Comparison of ENCODE assay signal across 20 mouse cellular contexts in the genomic region with DNA sequence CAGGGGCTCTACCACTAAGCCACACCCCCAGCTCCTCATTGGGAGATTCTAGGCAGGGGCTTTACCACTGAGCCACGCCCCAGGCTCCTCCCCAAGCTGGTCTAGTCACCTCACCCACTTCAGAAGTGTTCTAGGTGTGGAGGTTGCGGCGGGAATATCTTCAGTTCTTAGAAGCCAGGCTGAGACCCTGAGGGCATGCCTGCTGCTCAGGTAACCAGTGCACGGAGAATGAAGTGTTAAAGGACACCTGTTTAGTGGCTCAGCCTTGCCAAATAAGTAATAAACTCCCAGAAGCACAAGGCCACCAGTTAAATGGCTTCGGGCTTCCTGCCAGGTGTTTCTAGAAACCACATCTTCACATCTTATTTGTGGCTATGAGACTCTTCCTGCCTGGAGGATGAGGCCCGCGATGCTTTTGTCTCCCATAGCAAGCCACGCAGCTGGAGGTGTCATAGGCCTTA. TPM values are rescaled to one million over a fixed set of nuclear protein-coding genes. Genes with fewer than 3 reads are reported as not detected.
A peak's percentile ranks its signal among the peaks of the same experiment; 100 is the strongest.
DNase-seq lines count a peak whose midpoint lies in the region; ATAC-seq and TF ChIP-seq lines count a peak whose summit lies in the region.
"Had no signal": no experiment of that assay in that cellular context is flagged by ENCODE, and none has a peak within 500 bp of the region (broad histone marks: within the 10 kb centered on the region; RNA-seq: fewer than 3 reads in every experiment).

No protein-coding gene starts in this region.

- no peak for ATAC-seq in heart, embryonic 15.5 days (replicated peaks; ENCODE audit: insufficient number of reproducible peaks, insufficient read depth, low FRiP score, low read depth)
- peak; percentile 12 for ATAC-seq in granulocyte monocyte progenitor cell, adult 5-6 weeks (replicated peaks; ENCODE audit: poor library complexity, severe bottlenecking)
- no peak for ATAC-seq in intestine, embryonic 16.5 days
- ATAC-seq: hindbrain, postnatal 0 days had no signal

- no peaks in the 10 kb centered on the region for H3K79me2 ChIP-seq in heart, adult 2 months (replicated peaks; ENCODE audit: control insufficient read depth, insufficient read depth, low read length)

- H3K9ac ChIP-seq in heart, embryonic 15.5 days, result no peak overlapping the region
- H3K9ac ChIP-seq in heart, adult 2 months (ENCODE audit: low read depth, low read length), result no peak overlapping the region
- H3K9ac ChIP-seq in intestine, embryonic 16.5 days (ENCODE audit: low read depth, low read length), result no peak overlapping the region
- H3K9ac ChIP-seq: limb, embryonic 13.5 days; lung, embryonic 14.5 days; midbrain, embryonic 12.5 days; neural tube, embryonic 12.5 days; stomach, embryonic 15.5 days had no signal

- no peak overlapping the region for H3K4me2 ChIP-seq in heart, embryonic 15.5 days
- no peak overlapping the region for H3K4me2 ChIP-seq in intestine, embryonic 16.5 days (ENCODE audit: low read depth, low read length)
- H3K4me2 ChIP-seq: limb, embryonic 13.5 days; lung, embryonic 14.5 days; midbrain, embryonic 12.5 days; neural tube, embryonic 12.5 days; stomach, embryonic 15.5 days had no signal

- H3K9me3 ChIP-seq in heart, embryonic 15.5 days (replicated peaks), result no peaks in the 10 kb centered on the region
- H3K9me3 ChIP-seq in intestine, embryonic 16.5 days (ENCODE audit: control insufficient read depth, low read length), result no peaks in the 10 kb centered on the region
- H3K9me3 ChIP-seq: heart, embryonic 10.5 days; limb, embryonic 13.5 days; midbrain, embryonic 12.5 days; neural tube, embryonic 12.5 days; stomach, embryonic 15.5 days had no signal

- peaks cover 24% of the 10 kb centered on the region for H3K4me1 ChIP-seq in heart, embryonic 15.5 days (replicated peaks)
- peaks cover 3% of the 10 kb centered on the region; the same call in 1 of the 2 replicates for H3K4me1 ChIP-seq in heart, adult 2 months (ENCODE audit: control insufficient read depth, insufficient read depth, low read length)
- peaks cover 39% of the 10 kb centered on the region for H3K4me1 ChIP-seq in intestine, embryonic 16.5 days (ENCODE audit: control insufficient read depth, insufficient read depth, low read length)
- H3K4me1 ChIP-seq: midbrain, embryonic 12.5 days; neural tube, embryonic 12.5 days had no signal

- no peaks in the 10 kb centered on the region for H3K27me3 ChIP-seq in heart, embryonic 15.5 days
- H3K27me3 ChIP-seq in heart, adult 2 months (ENCODE audit: control insufficient read depth, insufficient read depth, low read length), result no peaks in the 10 kb centered on the region
- H3K27me3 ChIP-seq in intestine, embryonic 16.5 days (replicated peaks; ENCODE audit: control insufficient read depth, insufficient read depth, low read length), result no peaks in the 10 kb centered on the region
- H3K27me3 ChIP-seq: limb, embryonic 13.5 days; midbrain, embryonic 12.5 days; neural tube, embryonic 12.5 days; stomach, embryonic 15.5 days had no signal

- TF ChIP-seq POLR2A in heart, adult 2 months (IDR thresholded peaks at IDR 0.05; ENCODE audit: insufficient read depth, low read depth, low read length), result no peak

- TF ChIP-seq CTCF in heart, adult 2 months (IDR thresholded peaks at IDR 0.05), result no peak

- H3K4me3 ChIP-seq in heart, embryonic 15.5 days, result no peak overlapping the region
- no peak overlapping the region for H3K4me3 ChIP-seq in heart, adult 2 months
- no peak overlapping the region for H3K4me3 ChIP-seq in intestine, embryonic 16.5 days (ENCODE audit: low read length)
- H3K4me3 ChIP-seq: heart, embryonic 10.5 days; limb, embryonic 13.5 days; midbrain, embryonic 12.5 days; neural tube, embryonic 12.5 days; stomach, embryonic 15.5 days had no signal

- H3K36me3 ChIP-seq in heart, embryonic 15.5 days, result no peaks in the 10 kb centered on the region
- no peaks in the 10 kb centered on the region for H3K36me3 ChIP-seq in heart, adult 2 months (ENCODE audit: control insufficient read depth, insufficient read depth, low read length)
- no peaks in the 10 kb centered on the region for H3K36me3 ChIP-seq in intestine, embryonic 16.5 days (ENCODE audit: control insufficient read depth, insufficient read depth, low read length)
- H3K36me3 ChIP-seq: heart, embryonic 10.5 days; limb, embryonic 13.5 days; midbrain, embryonic 12.5 days; neural tube, embryonic 12.5 days; stomach, embryonic 15.5 days had no signal

- no peak for TF ChIP-seq EP300 in heart, adult 2 months (IDR thresholded peaks at IDR 0.05; ENCODE audit: insufficient read depth, low read depth, low read length)

- intact Hi-C loops in heart, adult 2 months (cut with DNase I), result no loop called here

- WGBS in heart, embryonic 15.5 days, result 83% methylated on average over 8 of the region's 8 CpGs
- WGBS in heart, adult 2 months, result 76% methylated on average over 8 of the region's 8 CpGs
- WGBS in intestine, embryonic 16.5 days, result 79% methylated on average over 8 of the region's 8 CpGs

- peak overlapping the region; percentile 31; the same call in 1 of the 2 replicates for H3K27ac ChIP-seq in heart, embryonic 15.5 days
- no peak overlapping the region for H3K27ac ChIP-seq in heart, adult 2 months
- no peak overlapping the region for H3K27ac ChIP-seq in intestine, embryonic 16.5 days (ENCODE audit: low read length)
- H3K27ac ChIP-seq: heart, embryonic 10.5 days; hindbrain, postnatal 0 days; limb, embryonic 13.5 days; midbrain, embryonic 12.5 days; neural tube, embryonic 12.5 days; stomach, embryonic 15.5 days had no signal

- no peak for DNase-seq in heart, adult 2 months
- DNase-seq in CD4-positive helper T cell, adult 2 months (ENCODE audit: low read depth, low spot score), result peak; percentile 91
- DNase-seq in thymus, adult 18-20 months, result peak; percentile 74 to 91
- DNase-seq in adrenal gland, postnatal 14 days, result no peak
- DNase-seq in lung, postnatal 36 days, result no peak
- DNase-seq: cerebellum, adult 8-10 months; lung, embryonic 14.5 days; right cerebral cortex, adult 18-20 months had no signal

RNA-seq across cellular contexts. Expression of gene Slc16a5, which starts 10.5 kb away (rescaled TPM):
- polyA plus RNA-seq in heart, embryonic 15.5 days (2015; fragmentation: Nextera tagmentation; extraction: Ambion mirVana), result 0.57 and 5.0 TPM in 2 replicates
- not detected for total RNA-seq in heart, adult 2 months (2021)
- polyA plus RNA-seq in heart, adult 2 months (2012; rRNA removed), result 0.06 and 0.18 TPM in 2 replicates
- not detected in 2 replicates for total RNA-seq in granulocyte monocyte progenitor cell, adult 5-6 weeks (2014; fragmentation: Nextera tagmentation)
- total RNA-seq in granulocyte monocyte progenitor cell, adult 5-6 weeks (2017), result not detected in 2 replicates
- 1.2 and 1.3 TPM in 2 replicates for total RNA-seq in adrenal gland, postnatal 14 days (2021)
- polyA plus RNA-seq in intestine, embryonic 16.5 days (2015; fragmentation: Nextera tagmentation; extraction: Ambion mirVana), result 3.0 and 3.1 TPM in 2 replicates
- total RNA-seq: layer of hippocampus, postnatal 25 days had no signal
- polyA plus RNA-seq: embryonic facial prominence, embryonic 11.5 days had no signal

RNA-seq across cellular contexts. Expression of gene Trim80, which starts 11.5 kb away (rescaled TPM):
- polyA plus RNA-seq in heart, embryonic 15.5 days (2015; fragmentation: Nextera tagmentation; extraction: Ambion mirVana), result 0.06 TPM in 1 of 2 replicates, not detected in the other
- total RNA-seq in heart, adult 2 months (2021), result under 1 TPM in 1 of 2 experiments, not detected in 1; 0.13 TPM
- polyA plus RNA-seq in heart, adult 2 months (2012; rRNA removed), result 0.33 TPM in 1 of 2 replicates, not detected in the other
- not detected in 2 replicates for total RNA-seq in granulocyte monocyte progenitor cell, adult 5-6 weeks (2014; fragmentation: Nextera tagmentation)
- not detected in 2 replicates for total RNA-seq in granulocyte monocyte progenitor cell, adult 5-6 weeks (2017)
- not detected in 2 replicates for total RNA-seq in adrenal gland, postnatal 14 days (2021)
- 1.1 and 1.4 TPM in 2 replicates for polyA plus RNA-seq in intestine, embryonic 16.5 days (2015; fragmentation: Nextera tagmentation; extraction: Ambion mirVana)
- total RNA-seq: hindbrain, postnatal 0 days; layer of hippocampus, postnatal 25 days had no signal
- polyA plus RNA-seq: C2C12; embryonic facial prominence, embryonic 11.5 days; lung, embryonic 14.5 days; midbrain, embryonic 12.5 days; neural tube, embryonic 12.5 days had no signal

RNA-seq across cellular contexts. Expression of gene Armc7, which starts 23.7 kb away (rescaled TPM):
- polyA plus RNA-seq in heart, embryonic 15.5 days (2015; fragmentation: Nextera tagmentation; extraction: Ambion mirVana), result 4.6 and 6.2 TPM in 2 replicates
- 1 to 10 TPM; 1.9 to 2.7 TPM for total RNA-seq in heart, adult 2 months (2021)
- 2.3 and 3.3 TPM in 2 replicates for polyA plus RNA-seq in heart, adult 2 months (2012; rRNA removed)
- 5.1 and 5.2 TPM in 2 replicates for total RNA-seq in granulocyte monocyte progenitor cell, adult 5-6 weeks (2014; fragmentation: Nextera tagmentation)
- 2.6 and 4.1 TPM in 2 replicates for total RNA-seq in granulocyte monocyte progenitor cell, adult 5-6 weeks (2017)
- 6.9 and 9.1 TPM in 2 replicates for total RNA-seq in adrenal gland, postnatal 14 days (2021)
- 8.0 and 9.2 TPM in 2 replicates for polyA plus RNA-seq in intestine, embryonic 16.5 days (2015; fragmentation: Nextera tagmentation; extraction: Ambion mirVana)

RNA-seq across cellular contexts. Expression of gene Kctd2, which starts 31.9 kb away (rescaled TPM):
- polyA plus RNA-seq in heart, embryonic 15.5 days (2015; fragmentation: Nextera tagmentation; extraction: Ambion mirVana), result 11.5 and 14.7 TPM in 2 replicates
- 10 to 100 TPM; 26.6 to 30.0 TPM for total RNA-seq in heart, adult 2 months (2021)
- polyA plus RNA-seq in heart, adult 2 months (2012; rRNA removed), result 22.9 and 31.9 TPM in 2 replicates
- 16.4 and 19.4 TPM in 2 replicates for total RNA-seq in granulocyte monocyte progenitor cell, adult 5-6 weeks (2014; fragmentation: Nextera tagmentation)
- 9.5 and 9.6 TPM in 2 replicates for total RNA-seq in granulocyte monocyte progenitor cell, adult 5-6 weeks (2017)
- 39.1 and 45.2 TPM in 2 replicates for total RNA-seq in adrenal gland, postnatal 14 days (2021)
- polyA plus RNA-seq in intestine, embryonic 16.5 days (2015; fragmentation: Nextera tagmentation; extraction: Ambion mirVana), result 2.8 and 3.5 TPM in 2 replicates

RNA-seq across cellular contexts. Expression of gene Atp5h, which starts 32.0 kb away (rescaled TPM):
- polyA plus RNA-seq in heart, embryonic 15.5 days (2015; fragmentation: Nextera tagmentation; extraction: Ambion mirVana), result 1,570 and 2,168 TPM in 2 replicates
- 1,000 to 10,000 TPM; 1,964 to 2,328 TPM for total RNA-seq in heart, adult 2 months (2021)
- 830 and 1,376 TPM in 2 replicates for polyA plus RNA-seq in heart, adult 2 months (2012; rRNA removed)
- total RNA-seq in granulocyte monocyte progenitor cell, adult 5-6 weeks (2014; fragmentation: Nextera tagmentation), result 783 and 971 TPM in 2 replicates
- 804 and 885 TPM in 2 replicates for total RNA-seq in granulocyte monocyte progenitor cell, adult 5-6 weeks (2017)
- total RNA-seq in adrenal gland, postnatal 14 days (2021), result 857 and 919 TPM in 2 replicates
- polyA plus RNA-seq in intestine, embryonic 16.5 days (2015; fragmentation: Nextera tagmentation; extraction: Ambion mirVana), result 985 and 1,025 TPM in 2 replicates

Comparison
In these comparisons a context has a peak if more than half of its experiments do, and no peak if none do; other contexts are left out.
1. DNase-seq: peak in CD4-positive helper T cell, adult 2 months (single experiment) and thymus, adult 18-20 months (2 of 2); none in heart, adult 2 months (0 of 2), adrenal gland, postnatal 14 days (single experiment) and lung, postnatal 36 days (single experiment).